Mouse (Mus musculus): ENCODE measurements around the gene Nlgn1.

GRCm38 (mm10) chr3:25426931-25427330, 905.3 kb downstream of the Nlgn1 start:
- no peak for TF ChIP-seq EP300 (IDR thresholded peaks at IDR 0.05; ENCODE audit: insufficient read depth, low read depth, low read length)
- no peak for TF ChIP-seq CTCF (IDR thresholded peaks at IDR 0.05; ENCODE audit: low read depth, low read length)

All from ES-Bruce4 (cell line).